Mouse (Mus musculus) limb, embryonic 15.5 days (tissue): ENCODE measurements at regions not wholly inside any gene's neighbourhood (a gene's known extent, or its start where the extent isn't known, plus 50 kb on each side); places are given as distances from the start of the nearest gene placed in this dataset.
A peak's percentile ranks its signal among the peaks of the same experiment; 100 is the strongest.

Source experiments
- ATAC-seq: fragments of 200-750 bp; cut with Nextera tagmentation; 2 replicates; pipeline ENCODE4 v1.8.0; 2017; ENCODE audit warnings: low read depth, moderate TSS enrichment; ENCODE audit not compliant: insufficient number of reproducible peaks, low FRiP score, low TSS enrichment
- H3K27ac ChIP-seq: fragments of 300-500 bp; sonication (generic); 2 replicates; pipeline ENCODE4 v1.5.1; 2015; ENCODE audit warnings: moderate library complexity, mild to moderate bottlenecking, inconsistent platforms
- H3K27me3 ChIP-seq: fragments of 300-500 bp; sonication (generic); 2 replicates; pipeline ENCODE4 v1.6.1; 2015; ENCODE audit warnings: inconsistent platforms
- H3K36me3 ChIP-seq: fragments of 300-500 bp; sonication (generic); 2 replicates; pipeline ENCODE4 v1.6.1; 2015; ENCODE audit warnings: inconsistent platforms
- H3K4me1 ChIP-seq: fragments of 300-500 bp; sonication (generic); 2 replicates; pipeline ENCODE4 v1.6.1; 2015; ENCODE audit warnings: inconsistent platforms
- H3K4me2 ChIP-seq: fragments of 300-500 bp; sonication (generic); 2 replicates; pipeline ENCODE4 v1.6.1; 2015; ENCODE audit warnings: mild to moderate bottlenecking, inconsistent platforms
- H3K4me3 ChIP-seq: fragments of 300-500 bp; sonication (generic); 2 replicates; pipeline ENCODE4 v1.5.1; 2015; ENCODE audit warnings: mild to moderate bottlenecking, inconsistent platforms
- H3K9ac ChIP-seq: fragments of 300-500 bp; sonication (generic); 2 replicates; pipeline ENCODE4 v1.6.1; 2015; ENCODE audit warnings: inconsistent platforms
- H3K9me3 ChIP-seq: fragments of 300-500 bp; sonication (generic); 2 replicates; pipeline ENCODE4 v1.6.1; 2016; ENCODE audit warnings: inconsistent platforms
- WGBS: fragments of 180-500 bp; shearing (Covaris S2); methylation state at CpG from one replicate; pipeline ENCODE4 v1.1.7; 2015; 5-methylcytosine and 5-hydroxymethylcytosine counted together

DNA sequence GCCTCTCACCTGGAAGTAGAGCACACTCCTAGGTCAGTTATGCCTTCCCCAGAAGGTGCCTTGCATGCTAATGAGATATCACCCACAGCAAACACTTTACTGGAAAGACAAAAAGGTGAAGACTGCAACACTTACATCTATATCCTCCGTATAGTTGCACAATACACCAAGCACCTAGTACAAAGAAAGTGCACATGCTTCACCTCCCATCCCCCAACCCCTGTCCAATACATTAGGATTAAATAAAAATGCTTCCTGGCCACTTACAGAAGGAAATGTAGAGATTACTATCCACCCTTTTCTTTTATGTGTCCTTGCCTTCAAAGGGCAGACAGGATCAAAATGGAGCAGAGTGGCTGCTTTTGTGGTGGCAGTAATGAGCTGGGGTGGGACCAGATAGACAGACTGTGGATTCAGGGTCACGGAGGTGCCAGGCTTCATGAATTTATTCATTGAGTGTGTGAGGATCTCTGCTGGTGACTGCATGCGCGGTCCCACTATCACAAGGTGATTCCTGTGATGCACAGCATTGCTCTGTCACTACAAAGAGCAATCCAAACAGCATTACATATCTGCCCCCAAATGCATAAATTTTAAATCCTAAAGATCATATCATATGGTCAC lies 109.9 kb upstream of the Fat4 start:
- H3K9ac ChIP-seq = no peak overlapping the region
- H3K4me3 ChIP-seq = no peak overlapping the region
- ATAC-seq = no peak
- 84% methylated on average over 4 of the region's 4 CpGs for WGBS
- H3K9me3 ChIP-seq = no peaks in the 10 kb centered on the region
- no peaks in the 10 kb centered on the region for H3K4me1 ChIP-seq
- H3K27ac ChIP-seq = no peak overlapping the region
- no peaks in the 10 kb centered on the region for H3K36me3 ChIP-seq
- no peaks in the 10 kb centered on the region for H3K27me3 ChIP-seq
- H3K4me2 ChIP-seq = no peak overlapping the region

- H3K27ac ChIP-seq = no peak overlapping the region
- ATAC-seq = no peak
- H3K4me1 ChIP-seq = no peaks in the 10 kb centered on the region
- H3K27me3 ChIP-seq = no peaks in the 10 kb centered on the region
- no peaks in the 10 kb centered on the region for H3K9me3 ChIP-seq
- H3K4me3 ChIP-seq = no peak overlapping the region
- H3K4me2 ChIP-seq = no peak overlapping the region
- WGBS = 56% methylated on average over 5 of the region's 5 CpGs
- H3K36me3 ChIP-seq = no peaks in the 10 kb centered on the region
- H3K9ac ChIP-seq = no peak overlapping the region
Measured at GRCm38 (mm10) chr3:38754632-38755123, 132.1 kb upstream of the Fat4 start.

GRCm38 (mm10) chr3:38753446-38754205 lies 133.1 kb upstream of the Fat4 start:
- no peaks in the 10 kb centered on the region for H3K4me1 ChIP-seq
- ATAC-seq = no peak
- H3K4me2 ChIP-seq = no peak overlapping the region
- H3K4me3 ChIP-seq = no peak overlapping the region
- H3K36me3 ChIP-seq = no peaks in the 10 kb centered on the region
- no peak overlapping the region for H3K9ac ChIP-seq
- no peaks in the 10 kb centered on the region for H3K9me3 ChIP-seq
- no peak overlapping the region for H3K27ac ChIP-seq
- no peaks in the 10 kb centered on the region for H3K27me3 ChIP-seq
- 66% methylated on average over 2 of the region's 2 CpGs for WGBS

DNA sequence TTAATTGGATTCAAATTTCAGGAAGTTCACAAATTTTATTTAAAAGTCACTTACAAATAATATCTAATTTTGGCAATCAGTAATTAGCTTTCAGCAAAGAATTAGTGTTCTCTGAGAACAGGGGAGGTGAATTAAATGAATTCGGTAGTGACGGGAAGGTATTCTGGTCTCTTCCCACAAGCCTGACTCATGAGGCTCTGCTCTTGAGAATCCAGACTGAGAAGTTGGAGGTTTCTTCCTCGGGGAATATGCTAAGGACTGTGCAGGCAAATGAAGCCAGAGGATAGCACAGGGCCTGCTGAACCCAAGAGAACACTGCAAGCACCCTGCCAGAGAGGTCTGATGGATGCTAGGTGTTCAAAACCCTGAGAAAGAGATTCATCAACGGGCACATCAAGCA lies 144.6 kb upstream of the Fat4 start:
- Histone ChIP-seq H3K4me3 (no peak overlapping the region), H3K27me3 (no peaks in the 10 kb centered on the region), H3K27ac (no peak overlapping the region), H3K9me3 (no peaks in the 10 kb centered on the region), H3K36me3 (no peaks in the 10 kb centered on the region), H3K4me1 (no peaks in the 10 kb centered on the region), H3K9ac (no peak overlapping the region), H3K4me2 (no peak overlapping the region)
- no peak for ATAC-seq
- WGBS = 87% methylated on average over 4 of the region's 4 CpGs

DNA sequence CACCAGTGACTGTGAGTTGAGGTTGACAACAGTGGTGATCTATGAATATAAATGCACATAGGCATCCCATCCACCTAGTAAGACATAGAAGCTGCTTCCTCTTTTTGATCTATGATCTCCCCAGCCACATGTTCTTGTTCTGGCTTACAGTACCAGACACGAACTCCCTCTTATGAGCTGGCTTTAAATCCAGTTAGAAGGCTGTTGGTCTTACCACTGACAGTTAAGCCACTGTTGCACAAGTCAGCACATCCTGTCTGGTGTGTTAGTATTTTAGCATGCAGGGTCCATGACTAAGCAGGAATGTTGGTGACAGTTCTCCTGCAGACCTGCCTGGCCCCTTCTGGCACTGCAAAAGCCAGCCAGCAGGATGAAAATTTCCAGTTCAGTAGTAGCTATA lies 164.1 kb upstream of the Fat4 start:
- Histone ChIP-seq H3K4me3 (no peak overlapping the region), H3K9me3 (no peaks in the 10 kb centered on the region), H3K4me2 (no peak overlapping the region), H3K36me3 (no peaks in the 10 kb centered on the region), H3K27ac (no peak overlapping the region), H3K4me1 (no peaks in the 10 kb centered on the region), H3K27me3 (no peaks in the 10 kb centered on the region), H3K9ac (no peak overlapping the region)
- 76% methylated on average over 1 of the region's 1 CpGs for WGBS
- ATAC-seq = no peak

DNA sequence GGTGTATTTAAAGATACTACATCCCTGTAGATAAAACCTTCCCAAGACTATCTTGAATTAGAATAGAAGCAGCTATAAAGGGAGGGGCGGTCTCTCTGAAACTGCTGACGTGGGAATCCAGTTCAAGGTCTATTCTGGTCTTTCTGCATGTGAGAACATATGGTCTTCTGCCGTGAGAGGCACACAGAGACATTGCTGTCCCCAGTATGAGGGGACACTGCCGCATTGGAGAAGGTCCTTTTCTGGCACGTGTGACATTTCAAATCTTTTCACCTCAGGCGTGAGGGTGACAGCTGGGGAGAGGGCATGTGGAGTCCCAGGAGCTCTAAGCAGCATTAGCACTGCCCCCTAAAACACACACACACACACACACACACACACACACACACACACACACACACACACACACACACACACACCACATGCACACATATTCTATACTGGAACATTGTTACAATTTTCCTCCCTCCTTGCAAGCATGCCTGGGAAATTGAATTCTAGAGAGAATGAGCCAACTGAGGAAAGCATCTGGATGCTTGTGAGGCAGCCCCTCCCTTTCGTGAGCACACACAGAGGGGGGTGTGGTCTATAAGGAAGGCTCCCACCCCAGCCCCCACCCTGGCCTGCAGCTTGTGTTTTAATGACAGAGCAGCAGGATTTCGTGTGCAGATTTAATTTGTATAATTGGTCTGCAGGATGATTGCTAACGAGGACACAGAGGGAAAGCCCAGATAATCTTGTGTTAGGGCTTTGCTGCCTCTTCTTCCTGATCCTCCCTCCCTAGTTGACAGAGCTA lies 174.5 kb upstream of the Fat4 start:
- Histone ChIP-seq H3K9me3 (no peaks in the 10 kb centered on the region), H3K9ac (no peak overlapping the region), H3K4me2 (no peak overlapping the region), H3K36me3 (no peaks in the 10 kb centered on the region), H3K27ac (no peak overlapping the region), H3K4me3 (no peak overlapping the region), H3K4me1 (peaks cover 4% of the 10 kb centered on the region; the same call in 1 of the 2 replicates), H3K27me3 (no peaks in the 10 kb centered on the region)
- WGBS = 23% methylated on average over 9 of the region's 9 CpGs
- ATAC-seq = no peak

DNA sequence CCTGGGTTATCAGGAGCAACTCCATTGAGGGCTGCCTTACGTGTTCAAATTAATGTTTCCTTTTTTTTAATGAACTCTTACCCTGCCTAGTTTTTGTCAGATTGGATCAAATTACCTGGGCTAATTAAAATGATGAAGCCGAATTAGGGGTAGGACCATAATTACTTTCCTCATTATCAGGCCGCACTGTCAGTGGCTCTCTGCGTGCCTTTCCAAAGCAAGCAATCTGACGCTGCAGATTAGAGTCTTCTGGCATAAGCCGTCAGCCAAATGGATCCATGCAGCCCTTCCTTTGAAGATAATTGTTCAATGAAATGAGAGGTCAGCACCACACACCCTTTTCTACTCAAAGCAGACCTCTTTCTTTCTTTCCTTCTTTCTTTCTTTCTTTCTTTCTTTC lies 175.5 kb upstream of the Fat4 start:
- H3K4me1 ChIP-seq = peaks cover 4% of the 10 kb centered on the region; the same call in 1 of the 2 replicates
- ATAC-seq = no peak
- WGBS = 34% methylated on average over 6 of the region's 6 CpGs
- no peaks in the 10 kb centered on the region for H3K9me3 ChIP-seq
- no peaks in the 10 kb centered on the region for H3K27me3 ChIP-seq
- no peak overlapping the region for H3K27ac ChIP-seq
- no peak overlapping the region for H3K9ac ChIP-seq
- no peak overlapping the region for H3K4me3 ChIP-seq
- no peak overlapping the region for H3K4me2 ChIP-seq
- no peaks in the 10 kb centered on the region for H3K36me3 ChIP-seq

DNA sequence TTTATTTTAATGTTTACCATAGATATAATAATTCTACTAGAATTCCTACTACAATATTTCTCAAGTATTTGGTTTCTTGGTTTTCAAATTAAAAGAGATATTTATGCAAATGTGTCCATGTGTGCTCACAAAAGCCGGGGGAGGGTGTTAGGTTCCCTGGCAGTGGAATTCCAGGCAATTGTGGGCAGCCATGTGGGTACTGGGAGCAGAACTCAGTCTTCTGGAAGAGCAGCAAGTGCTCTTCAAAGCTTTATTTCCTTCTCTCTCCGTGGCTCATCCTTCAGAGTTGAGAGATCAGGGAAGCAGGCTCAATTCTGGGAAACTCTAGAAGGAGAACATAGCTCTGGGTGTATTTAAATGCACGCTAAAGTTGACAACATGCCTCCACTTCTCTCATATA lies 178.8 kb upstream of the Fat4 start:
- no peak for ATAC-seq
- Histone ChIP-seq H3K4me3 (no peak overlapping the region), H3K4me1 (peaks cover 4% of the 10 kb centered on the region; the same call in 1 of the 2 replicates), H3K9me3 (no peaks in the 10 kb centered on the region), H3K27ac (no peak overlapping the region), H3K27me3 (no peaks in the 10 kb centered on the region), H3K4me2 (no peak overlapping the region), H3K9ac (no peak overlapping the region), H3K36me3 (no peaks in the 10 kb centered on the region)
- 66% methylated on average over 3 of the region's 3 CpGs for WGBS

DNA sequence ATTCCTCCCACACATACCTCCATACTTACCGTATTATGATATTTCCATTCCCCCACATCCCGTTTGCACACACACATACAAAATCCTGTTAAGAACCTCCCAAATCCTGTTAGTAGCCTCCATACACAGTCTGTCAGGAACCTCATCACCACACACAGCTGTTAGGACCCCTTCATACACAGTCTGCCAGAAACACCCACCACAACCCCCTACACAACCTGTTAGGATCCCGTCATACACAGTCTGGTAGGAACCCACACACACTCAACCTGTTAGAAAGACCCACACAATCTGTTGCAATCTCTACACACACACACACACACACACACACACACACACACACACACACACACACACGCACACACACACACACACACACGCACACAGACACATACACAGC lies 187.5 kb upstream of the Fat4 start:
- WGBS = 72% methylated on average over 5 of the region's 5 CpGs
- H3K27ac ChIP-seq = no peak overlapping the region

GRCm38 (mm10) chr3:38697871-38698270 lies 188.9 kb upstream of the Fat4 start:
- no peak for ATAC-seq
- H3K36me3 ChIP-seq = no peaks in the 10 kb centered on the region
- H3K27me3 ChIP-seq = no peaks in the 10 kb centered on the region
- H3K4me3 ChIP-seq = no peak overlapping the region
- 48% methylated on average over 8 of the region's 8 CpGs for WGBS
- H3K9ac ChIP-seq = no peak overlapping the region
- no peaks in the 10 kb centered on the region for H3K9me3 ChIP-seq
- no peaks in the 10 kb centered on the region for H3K4me1 ChIP-seq
- no peak overlapping the region for H3K4me2 ChIP-seq
- H3K27ac ChIP-seq = no peak overlapping the region

More for the DNA sequence above, 187.5 kb upstream of the Fat4 start:
- no peaks in the 10 kb centered on the region for H3K27me3 ChIP-seq
- H3K36me3 ChIP-seq = no peaks in the 10 kb centered on the region
- H3K9me3 ChIP-seq = no peaks in the 10 kb centered on the region
- no peak overlapping the region for H3K4me3 ChIP-seq
- H3K9ac ChIP-seq = no peak overlapping the region
- no peak overlapping the region for H3K4me2 ChIP-seq
- no peaks in the 10 kb centered on the region for H3K4me1 ChIP-seq
- no peak for ATAC-seq

GRCm38 (mm10) chr3:38697349-38697748 lies 189.4 kb upstream of the Fat4 start:
- Histone ChIP-seq H3K36me3 (no peaks in the 10 kb centered on the region), H3K27me3 (no peaks in the 10 kb centered on the region), H3K4me2 (no peak overlapping the region), H3K4me3 (no peak overlapping the region), H3K9ac (no peak overlapping the region), H3K9me3 (no peaks in the 10 kb centered on the region), H3K4me1 (no peaks in the 10 kb centered on the region), H3K27ac (no peak overlapping the region)
- ATAC-seq = no peak
- 83% methylated on average over 2 of the region's 2 CpGs for WGBS

DNA sequence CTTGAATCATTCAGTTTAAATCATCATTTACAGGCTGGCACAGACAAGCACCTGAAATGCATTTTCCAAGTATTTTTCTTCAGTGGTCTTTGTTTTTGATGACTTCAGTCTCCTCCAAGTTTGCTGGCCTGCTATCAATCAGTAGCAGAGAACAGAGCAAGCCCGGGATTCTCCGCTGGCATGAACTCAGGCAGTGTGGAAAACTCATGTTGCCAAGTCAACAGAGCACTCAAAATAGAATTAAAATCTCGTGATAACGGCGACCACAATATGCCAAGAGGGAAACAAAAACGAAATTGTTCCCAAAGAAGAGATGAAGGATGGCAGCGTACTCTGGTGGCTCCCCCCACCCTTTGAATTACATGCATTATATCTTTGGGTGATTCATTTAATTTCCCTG lies 190.9 kb upstream of the Fat4 start:
- Histone ChIP-seq H3K4me1 (no peaks in the 10 kb centered on the region), H3K4me3 (no peak overlapping the region), H3K36me3 (no peaks in the 10 kb centered on the region), H3K27ac (0 out of 2 replicates have a peak overlapping the region, but pooled peaks have one; percentile 17), H3K9ac (no peak overlapping the region), H3K27me3 (no peaks in the 10 kb centered on the region), H3K4me2 (no peak overlapping the region), H3K9me3 (no peaks in the 10 kb centered on the region)
- WGBS = 62% methylated on average over 7 of the region's 7 CpGs
- no peak for ATAC-seq
